Mouse (Mus musculus) lung, postnatal 36 days (tissue): ENCODE data around the gene Cebpe.

ENCODE experiments used
- DNase-seq: peaks from one replicate; pipeline ENCODE4 v3.0.0; 2022; ENCODE audit warnings: mixed read lengths

The Cebpe gene

DNA sequence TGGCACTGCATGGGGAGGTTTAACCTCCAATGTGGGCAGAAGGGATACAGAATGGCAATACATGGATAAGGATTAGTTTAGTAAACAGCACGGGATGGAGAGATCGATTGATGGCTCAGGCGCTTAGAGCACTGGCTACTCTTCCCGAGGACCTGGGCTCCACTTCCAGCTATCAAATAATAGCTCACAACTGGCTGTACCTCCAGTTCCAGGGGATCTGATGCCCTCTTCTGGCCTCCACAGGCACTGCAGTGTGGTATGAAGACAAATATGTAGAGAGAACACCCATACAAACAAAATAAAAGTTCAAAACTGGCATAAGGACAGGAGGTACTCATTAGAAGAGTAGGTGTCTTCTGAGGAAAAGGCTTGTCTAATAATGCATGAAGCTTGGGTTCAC, 42.6 kb downstream of the Cebpe start:
- DNase-seq: peak; percentile 84

DNA sequence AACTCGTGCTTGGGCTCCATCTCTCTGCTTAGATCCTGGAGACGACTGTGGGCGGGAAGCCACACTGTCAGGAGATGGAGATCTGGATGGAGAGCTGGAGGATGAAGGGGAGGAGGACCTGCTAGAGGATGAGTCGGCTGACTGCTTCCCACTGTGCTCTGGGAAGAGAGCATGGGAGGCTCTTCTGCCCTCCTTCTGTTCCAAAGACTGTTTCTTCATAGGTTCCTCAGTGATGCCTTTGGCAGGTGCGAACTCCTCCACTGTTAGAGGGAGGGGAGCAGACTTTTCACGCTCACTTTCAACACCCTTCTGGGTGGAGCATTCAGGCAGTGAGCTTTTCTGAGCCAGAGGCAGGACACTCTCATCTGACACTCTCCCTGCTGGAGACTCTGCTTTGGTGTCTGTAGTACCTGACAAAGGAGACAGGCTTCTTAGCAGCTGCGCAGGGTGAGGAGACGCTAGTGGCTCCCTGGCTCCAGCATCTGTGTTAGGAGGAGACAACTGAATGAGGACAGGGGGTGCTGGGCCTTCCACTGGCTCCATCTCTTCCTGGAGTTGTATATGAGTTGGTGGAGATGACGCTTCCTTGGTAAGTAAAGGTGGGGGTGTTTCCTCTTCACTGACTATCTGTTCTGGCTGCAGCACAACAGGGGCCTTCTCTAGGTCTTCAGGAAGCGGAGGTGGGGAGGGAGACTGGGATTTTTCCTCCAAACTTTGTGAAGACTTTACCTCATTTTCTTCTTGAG, 47.3 kb downstream of the Cebpe start:
- DNase-seq: no peak
